Mouse (Mus musculus): ENCODE data around the gene Kif3c. TPM values are rescaled to one million over a fixed set of nuclear protein-coding genes. Genes with fewer than 3 reads are reported as not detected.
A peak's percentile ranks its signal among the peaks of the same experiment; 100 is the strongest.

Gene Kif3c
- total and polyA plus RNA-seq, 3 experiments, result 3.5 to 5.5 (median 4.8) TPM

GRCm38 (mm10) chr12:3360043-3360442 lies 4.9 kb upstream of the Kif3c start:
- Histone ChIP-seq H3K27me3 (ENCODE audit: control insufficient read depth, insufficient read depth, low read length) (no peaks in the 10 kb centered on the region), H3K4me3 (no peak overlapping the region), H3K79me2 (replicated peaks; ENCODE audit: control insufficient read depth, insufficient read depth, low read length) (no peaks in the 10 kb centered on the region), H3K4me1 (ENCODE audit: control insufficient read depth, insufficient read depth, low read length) (peaks cover 1% of the 10 kb centered on the region; the same call in 1 of the 2 replicates), H3K9ac (ENCODE audit: low read depth, low read length) (no peak overlapping the region), H3K27ac (no peak overlapping the region), H3K36me3 (ENCODE audit: control insufficient read depth, insufficient read depth, low read length) (no peaks in the 10 kb centered on the region)
- WGBS, result 91% methylated on average over 2 of the region's 2 CpGs
- TF ChIP-seq POLR2A (IDR thresholded peaks at IDR 0.05; ENCODE audit: insufficient read depth, low read depth, low read length) (no peak), CTCF (IDR thresholded peaks at IDR 0.05) (no peak), EP300 (IDR thresholded peaks at IDR 0.05; ENCODE audit: insufficient read depth, low read depth, low read length) (no peak)
- DNase-seq, result no peak
- intact Hi-C loops (cut with DNase I), result no loop called here

GRCm38 (mm10) chr12:3364076-3364475 lies 856 bp upstream of the Kif3c start:
- DNase-seq, result no peak
- Histone ChIP-seq H3K36me3 (ENCODE audit: control insufficient read depth, insufficient read depth, low read length) (no peaks in the 10 kb centered on the region), H3K79me2 (replicated peaks; ENCODE audit: control insufficient read depth, insufficient read depth, low read length) (no peaks in the 10 kb centered on the region), H3K9ac (ENCODE audit: low read depth, low read length) (no peak overlapping the region), H3K4me3 (no peak overlapping the region), H3K27me3 (ENCODE audit: control insufficient read depth, insufficient read depth, low read length) (no peaks in the 10 kb centered on the region), H3K4me1 (ENCODE audit: control insufficient read depth, insufficient read depth, low read length) (peaks cover 3% of the 10 kb centered on the region; the same call in 1 of the 2 replicates), H3K27ac (no peak overlapping the region)
- 93% methylated on average over 5 of the region's 5 CpGs for WGBS
- intact Hi-C loops (cut with DNase I), result no loop called here
- TF ChIP-seq CTCF (IDR thresholded peaks at IDR 0.05) (no peak), EP300 (IDR thresholded peaks at IDR 0.05; ENCODE audit: insufficient read depth, low read depth, low read length) (no peak), POLR2A (IDR thresholded peaks at IDR 0.05; ENCODE audit: insufficient read depth, low read depth, low read length) (no peak)

- H3K4me3 ChIP-seq, result peak overlapping the region; percentile 88
- no peaks in the 10 kb centered on the region for H3K36me3 ChIP-seq (ENCODE audit: control insufficient read depth, insufficient read depth, low read length)
- TF ChIP-seq POLR2A (IDR thresholded peaks at IDR 0.05; ENCODE audit: insufficient read depth, low read depth, low read length) (no peak), EP300 (IDR thresholded peaks at IDR 0.05; ENCODE audit: insufficient read depth, low read depth, low read length) (no peak), CTCF (IDR thresholded peaks at IDR 0.05) (no peak)
- peak overlapping the region; percentile 69 for H3K9ac ChIP-seq (ENCODE audit: low read depth, low read length)
- peak overlapping the region; percentile 68 for H3K27ac ChIP-seq
- no peaks in the 10 kb centered on the region for H3K79me2 ChIP-seq (replicated peaks; ENCODE audit: control insufficient read depth, insufficient read depth, low read length)
- DNase-seq, result no peak
- no peaks in the 10 kb centered on the region for H3K27me3 ChIP-seq (ENCODE audit: control insufficient read depth, insufficient read depth, low read length)
- 7% methylated on average over 31 of the region's 31 CpGs for WGBS
- intact Hi-C loops (cut with DNase I), result loop anchor here (5.0 kb wide), 1 partner anchor 62 kb away; the partner anchor contains the start of gene Asxl2
- H3K4me1 ChIP-seq (ENCODE audit: control insufficient read depth, insufficient read depth, low read length), result peaks cover 3% of the 10 kb centered on the region; the same call in 1 of the 2 replicates
These were observed 687 bp downstream of the Kif3c start for GRCm38 (mm10) chr12:3365449-3366189.

GRCm38 (mm10) chr12:3366190-3366956 lies 1.4 kb downstream of the Kif3c start:
- H3K4me1 ChIP-seq (ENCODE audit: control insufficient read depth, insufficient read depth, low read length), result peaks cover 4% of the 10 kb centered on the region; the same call in 1 of the 2 replicates
- no peak overlapping the region for H3K4me3 ChIP-seq
- H3K79me2 ChIP-seq (replicated peaks; ENCODE audit: control insufficient read depth, insufficient read depth, low read length), result no peaks in the 10 kb centered on the region
- H3K27ac ChIP-seq, result no peak overlapping the region
- DNase-seq, result no peak
- 74% methylated on average over 22 of the region's 22 CpGs for WGBS
- TF ChIP-seq POLR2A (IDR thresholded peaks at IDR 0.05; ENCODE audit: insufficient read depth, low read depth, low read length), result no peak
- no peak for TF ChIP-seq EP300 (IDR thresholded peaks at IDR 0.05; ENCODE audit: insufficient read depth, low read depth, low read length)
- no peak for TF ChIP-seq CTCF (IDR thresholded peaks at IDR 0.05)
- H3K27me3 ChIP-seq (ENCODE audit: control insufficient read depth, insufficient read depth, low read length), result no peaks in the 10 kb centered on the region
- intact Hi-C loops (cut with DNase I), result loop anchor here (5.0 kb wide), 1 partner anchor 61 kb away; the partner anchor contains the start of gene Asxl2
- H3K9ac ChIP-seq (ENCODE audit: low read depth, low read length), result no peak overlapping the region
- no peaks in the 10 kb centered on the region for H3K36me3 ChIP-seq (ENCODE audit: control insufficient read depth, insufficient read depth, low read length)

GRCm38 (mm10) chr12:3366957-3367260 lies 2.0 kb downstream of the Kif3c start:
- no peaks in the 10 kb centered on the region for H3K27me3 ChIP-seq (ENCODE audit: control insufficient read depth, insufficient read depth, low read length)
- WGBS, result 93% methylated on average over 14 of the region's 14 CpGs
- H3K4me1 ChIP-seq (ENCODE audit: control insufficient read depth, insufficient read depth, low read length), result peaks cover 4% of the 10 kb centered on the region; the same call in 1 of the 2 replicates
- intact Hi-C loops (cut with DNase I), result loop anchor here (5.0 kb wide), 1 partner anchor 60 kb away; the partner anchor contains the start of gene Asxl2
- H3K27ac ChIP-seq, result no peak overlapping the region
- peaks cover 5% of the 10 kb centered on the region; the same call in 1 of the 2 replicates for H3K36me3 ChIP-seq (ENCODE audit: control insufficient read depth, insufficient read depth, low read length)
- no peak overlapping the region for H3K9ac ChIP-seq (ENCODE audit: low read depth, low read length)
- DNase-seq, result no peak
- H3K79me2 ChIP-seq (replicated peaks; ENCODE audit: control insufficient read depth, insufficient read depth, low read length), result no peaks in the 10 kb centered on the region
- no peak overlapping the region for H3K4me3 ChIP-seq
- no peak for TF ChIP-seq EP300 (IDR thresholded peaks at IDR 0.05; ENCODE audit: insufficient read depth, low read depth, low read length)
- no peak for TF ChIP-seq POLR2A (IDR thresholded peaks at IDR 0.05; ENCODE audit: insufficient read depth, low read depth, low read length)

Measured in heart, adult 2 months (tissue).